Mouse (Mus musculus) intestine, embryonic 15.5 days (tissue): ENCODE data around the gene Bcl2l1. TPM values are rescaled to one million over a fixed set of nuclear protein-coding genes. Genes with fewer than 3 reads are reported as not detected.

Experiments used
- ATAC-seq: fragments of 200-750 bp; cut with Nextera tagmentation; 2 replicates; pipeline ENCODE4 v1.8.0; 2017; ENCODE audit warnings: moderate TSS enrichment, moderate library complexity
- H3K27ac ChIP-seq: fragments of 300-500 bp; sonication (generic); 2 replicates; pipeline ENCODE4 v1.5.1; 2015; ENCODE audit warnings: mild to moderate bottlenecking, inconsistent platforms
- H3K27me3 ChIP-seq: fragments of 300-500 bp; sonication (generic); replicated peaks from 2 replicates; pipeline ENCODE4 v1.6.1; 2015; ENCODE audit warnings: inconsistent platforms
- H3K36me3 ChIP-seq: fragments of 300-500 bp; sonication (generic); 2 replicates; pipeline ENCODE4 v1.6.1; 2015; ENCODE audit warnings: inconsistent platforms
- H3K4me1 ChIP-seq: fragments of 300-500 bp; sonication (generic); replicated peaks from 2 replicates; pipeline ENCODE4 v1.6.1; 2015; ENCODE audit warnings: inconsistent platforms
- H3K4me2 ChIP-seq: fragments of 300-500 bp; sonication (generic); replicated peaks from 2 replicates; pipeline ENCODE4 v1.6.1; 2015; ENCODE audit warnings: mild to moderate bottlenecking, inconsistent platforms
- H3K4me3 ChIP-seq: fragments of 300-500 bp; sonication (generic); replicated peaks from 2 replicates; pipeline ENCODE4 v1.5.1; 2015; ENCODE audit warnings: inconsistent platforms
- H3K9ac ChIP-seq: fragments of 300-500 bp; sonication (generic); 2 replicates; pipeline ENCODE4 v1.6.1; 2015; ENCODE audit warnings: inconsistent platforms
- H3K9me3 ChIP-seq: fragments of 300-500 bp; sonication (generic); 2 replicates; pipeline ENCODE4 v1.6.1; 2016; ENCODE audit warnings: inconsistent platforms
- WGBS: fragments of 180-500 bp; shearing (Covaris S2); methylation state at CpG from one replicate; pipeline ENCODE4 v1.1.7; 2015; 5-methylcytosine and 5-hydroxymethylcytosine counted together
- polyA plus RNA-seq: library from polyadenylated mRNA; unstranded; fragments of >200 nt; fragmentation: Nextera tagmentation; extraction: Ambion mirVana; gene quantifications from 2 replicates; pipeline ENCODE4 v1.2.1, GENCODE M21; 2015

The Bcl2l1 gene
- polyA plus RNA-seq, 1 experiment from 2014 or later: 64.0 TPM

DNA sequence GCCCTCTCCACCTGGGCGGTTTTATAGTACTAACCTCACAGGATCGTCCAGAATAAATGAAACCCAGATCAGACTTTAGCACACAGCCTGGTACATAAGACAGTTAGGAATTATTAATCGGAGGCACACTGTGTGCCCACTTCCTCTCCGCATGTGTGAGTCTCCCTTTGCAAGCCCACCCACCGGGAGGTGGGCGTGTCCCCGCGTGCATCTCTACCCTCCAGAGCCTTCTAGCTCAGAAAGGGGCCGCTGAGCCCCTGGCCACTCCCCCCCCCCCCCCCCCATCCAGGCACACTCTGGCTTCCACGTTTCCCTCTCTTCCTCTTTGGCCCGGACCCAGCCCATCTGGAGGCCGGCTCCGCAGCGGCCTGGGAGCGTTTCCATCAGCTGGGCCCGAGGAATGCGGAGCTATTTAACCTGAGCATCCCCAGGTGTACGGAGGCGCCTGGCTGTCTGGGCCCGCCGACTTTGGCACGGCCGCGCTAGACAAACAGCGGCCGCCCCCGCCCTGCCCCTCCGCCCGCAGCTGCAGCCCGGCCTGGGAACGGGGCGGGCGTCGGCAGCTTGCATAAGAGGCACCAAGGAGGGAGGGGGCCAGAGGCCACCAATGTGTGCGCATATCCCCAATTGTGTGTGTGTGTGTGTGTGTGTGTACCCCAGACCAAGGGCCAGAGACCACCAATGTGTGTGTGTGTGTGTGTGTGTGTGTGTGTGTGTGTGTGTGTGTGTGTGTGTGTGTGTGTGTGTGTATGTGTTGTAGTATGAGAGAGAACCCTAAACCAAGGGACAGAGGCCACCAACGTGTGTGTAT is 92.3 kb downstream of the Bcl2l1 start:
- WGBS: 1% methylated on average over 35 of the region's 36 CpGs
- no peaks in the 10 kb centered on the region for H3K9me3 ChIP-seq
- peak; percentile 73 for ATAC-seq
- peak overlapping the region; percentile 76 for H3K4me3 ChIP-seq
- H3K27ac ChIP-seq: peak overlapping the region; percentile 93
- H3K36me3 ChIP-seq: no peaks in the 10 kb centered on the region
- peak overlapping the region; percentile 2; the same call in 1 of the 2 replicates for H3K9ac ChIP-seq
- peaks cover 40% of the 10 kb centered on the region for H3K4me1 ChIP-seq
- H3K4me2 ChIP-seq: peak overlapping the region; percentile 86
- no peaks in the 10 kb centered on the region for H3K27me3 ChIP-seq

- H3K27ac ChIP-seq: peak overlapping the region; percentile 93
- peak overlapping the region; percentile 87 for H3K9ac ChIP-seq
- 46% methylated on average over 2 of the region's 2 CpGs for WGBS
- H3K9me3 ChIP-seq: no peaks in the 10 kb centered on the region
- no peaks in the 10 kb centered on the region for H3K36me3 ChIP-seq
- peak overlapping the region; percentile 86 for H3K4me2 ChIP-seq
- no peak for ATAC-seq
- H3K4me1 ChIP-seq: peaks cover 49% of the 10 kb centered on the region
- H3K4me3 ChIP-seq: peak overlapping the region; percentile 76
- H3K27me3 ChIP-seq: no peaks in the 10 kb centered on the region
Measured at GRCm38 (mm10) chr2:152738341-152738740, 93.2 kb downstream of the Bcl2l1 start.

DNA sequence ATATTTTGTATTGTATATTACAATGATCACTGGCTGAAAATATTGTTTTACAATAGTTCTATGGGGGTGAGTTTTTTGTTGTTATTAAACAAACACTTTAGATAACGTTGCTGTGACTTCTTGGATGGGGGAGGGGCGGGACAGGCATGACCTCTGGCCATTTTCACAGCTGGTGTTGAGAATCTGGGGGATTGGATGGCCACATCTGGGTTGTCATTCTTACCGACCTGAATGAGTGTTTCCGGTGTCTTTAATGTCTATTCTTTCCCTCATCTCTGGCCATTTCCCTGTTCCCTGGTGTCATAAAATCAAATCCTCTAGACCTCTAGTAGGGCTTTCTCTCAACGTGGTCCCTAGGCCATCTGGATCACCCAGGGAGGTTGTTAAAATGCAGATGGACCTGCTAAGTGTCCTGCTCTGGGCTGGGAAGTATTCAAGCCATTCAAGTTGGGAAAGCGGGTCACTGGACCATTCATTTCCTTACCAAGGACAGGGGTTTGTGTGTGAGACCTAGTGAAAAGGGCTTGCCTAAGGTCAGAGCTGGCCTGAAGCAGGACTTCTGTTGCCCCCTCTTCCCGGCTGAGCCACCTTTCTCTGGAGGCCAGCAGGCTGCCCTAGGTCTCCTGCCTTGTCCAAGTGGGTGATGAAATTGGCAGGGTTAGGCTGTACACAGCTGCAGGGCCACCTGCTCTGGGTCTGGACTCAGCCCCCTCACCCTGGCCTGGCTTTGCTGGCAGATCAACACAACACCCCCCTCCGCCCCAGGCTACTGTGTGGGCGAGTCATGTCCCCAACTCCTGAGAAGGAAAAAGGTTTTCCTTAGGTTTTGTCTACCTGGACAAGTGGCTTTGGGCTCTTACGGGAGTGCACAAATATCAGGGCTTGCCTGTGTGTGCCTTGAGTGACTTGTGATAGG is 94.0 kb downstream of the Bcl2l1 start:
- 20% methylated on average over 10 of the region's 10 CpGs for WGBS
- peak overlapping the region; percentile 86 for H3K4me2 ChIP-seq
- peaks cover 53% of the 10 kb centered on the region for H3K4me1 ChIP-seq
- H3K9ac ChIP-seq: peak overlapping the region; percentile 87
- no peak for ATAC-seq
- no peaks in the 10 kb centered on the region for H3K36me3 ChIP-seq
- H3K27ac ChIP-seq: peak overlapping the region; percentile 93
- H3K9me3 ChIP-seq: no peaks in the 10 kb centered on the region
- peak overlapping the region; percentile 76 for H3K4me3 ChIP-seq
- H3K27me3 ChIP-seq: no peaks in the 10 kb centered on the region

- no peak for ATAC-seq
Measured at GRCm38 (mm10) chr2:152736748-152737147, 94.8 kb downstream of the Bcl2l1 start.

GRCm38 (mm10) chr2:152736090-152736601 is 95.4 kb downstream of the Bcl2l1 start, which contains the start of gene Id1:
Gene Id1, plus strand, starts transcription at chr2:152736251.
- Histone ChIP-seq H3K27ac (peak within 1 kb of the TSS; percentile 95), H3K9ac (peak within 1 kb of the TSS; percentile 87), H3K4me2 (peak within 1 kb of the TSS; percentile 86), H3K36me3 (no peaks in the 10 kb centered on the region), H3K4me3 (peak within 1 kb of the TSS; percentile 76), H3K9me3 (no peaks in the 10 kb centered on the region), H3K27me3 (no peaks in the 10 kb centered on the region), H3K4me1 (peaks cover 44% of the 10 kb centered on the region)
- peak; percentile 60 for ATAC-seq
- WGBS: under 1% methylated on average over 28 of the region's 28 CpGs

More at GRCm38 (mm10) chr2:152736748-152737147, 94.8 kb downstream of the Bcl2l1 start:
- Histone ChIP-seq H3K36me3 (no peaks in the 10 kb centered on the region), H3K4me2 (peak overlapping the region; percentile 86), H3K9ac (peak overlapping the region; percentile 87), H3K4me1 (peaks cover 50% of the 10 kb centered on the region), H3K9me3 (no peaks in the 10 kb centered on the region), H3K4me3 (peak overlapping the region; percentile 76), H3K27ac (peak overlapping the region; percentile 95), H3K27me3 (no peaks in the 10 kb centered on the region)
- under 1% methylated on average over 22 of the region's 22 CpGs for WGBS

GRCm38 (mm10) chr2:152734984-152735383 is 96.5 kb downstream of the Bcl2l1 start:
- Histone ChIP-seq H3K4me1 (peaks cover 41% of the 10 kb centered on the region), H3K36me3 (no peaks in the 10 kb centered on the region), H3K27ac (peak overlapping the region; percentile 95), H3K4me2 (peak overlapping the region; percentile 86), H3K9ac (peak overlapping the region; percentile 40; the same call in 1 of the 2 replicates), H3K9me3 (no peaks in the 10 kb centered on the region), H3K27me3 (no peaks in the 10 kb centered on the region), H3K4me3 (peak overlapping the region; percentile 76)
- under 1% methylated on average over 28 of the region's 28 CpGs for WGBS
- ATAC-seq: peak; percentile 80

DNA sequence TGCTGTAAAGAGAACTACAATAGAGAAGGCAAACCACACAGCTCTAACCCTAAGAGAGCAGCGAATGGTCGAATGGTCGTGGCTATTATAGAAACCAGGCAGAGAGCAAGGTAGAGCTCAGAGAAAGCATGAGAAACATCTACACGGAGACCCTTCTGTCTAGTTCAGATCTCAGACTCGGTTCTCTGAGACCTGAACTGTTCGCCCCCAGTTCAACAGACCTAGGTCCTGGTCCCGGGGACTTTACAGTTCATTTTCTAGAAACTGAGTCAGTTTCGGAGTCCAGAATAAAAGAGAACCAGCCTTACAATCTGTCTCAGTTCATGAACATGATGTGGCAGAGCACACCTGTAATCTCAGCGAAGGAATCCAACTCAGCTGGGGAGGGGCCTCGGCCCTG is 97.0 kb downstream of the Bcl2l1 start:
- Histone ChIP-seq H3K4me1 (peaks cover 46% of the 10 kb centered on the region), H3K4me2 (peak overlapping the region; percentile 86), H3K9ac (no peak overlapping the region), H3K9me3 (no peaks in the 10 kb centered on the region), H3K4me3 (peak overlapping the region; percentile 76), H3K27ac (peak overlapping the region; percentile 95), H3K36me3 (no peaks in the 10 kb centered on the region), H3K27me3 (no peaks in the 10 kb centered on the region)
- no peak for ATAC-seq
- WGBS: 9% methylated on average over 10 of the region's 10 CpGs

GRCm38 (mm10) chr2:152733201-152733600 is 98.3 kb downstream of the Bcl2l1 start:
- Histone ChIP-seq H3K4me3 (no peak overlapping the region), H3K4me2 (no peak overlapping the region), H3K27me3 (no peaks in the 10 kb centered on the region), H3K9me3 (no peaks in the 10 kb centered on the region), H3K9ac (no peak overlapping the region), H3K36me3 (no peaks in the 10 kb centered on the region), H3K4me1 (peaks cover 51% of the 10 kb centered on the region), H3K27ac (peak overlapping the region; percentile 28; the same call in 1 of the 2 replicates)
- no peak for ATAC-seq
- 75% methylated on average over 2 of the region's 2 CpGs for WGBS

Other genes starting within 250 kb of the Bcl2l1 start
- gene Defb45, start 232.3 kb downstream of the Bcl2l1 start, polyA plus RNA-seq: not detected in 2 replicates
- gene Defb36, start 227.4 kb downstream of the Bcl2l1 start, polyA plus RNA-seq: not detected in 2 replicates
- 0.67 and 2.3 TPM in 2 replicates for gene Defb25, start 208.7 kb downstream of the Bcl2l1 start, polyA plus RNA-seq
- 10.0 and 10.3 TPM in 2 replicates for gene Rem1, start 204.8 kb downstream of the Bcl2l1 start, polyA plus RNA-seq
- gene H13, start 162.3 kb downstream of the Bcl2l1 start, polyA plus RNA-seq: 115 and 120 TPM in 2 replicates
- gene Mcts2, start 144.7 kb downstream of the Bcl2l1 start, polyA plus RNA-seq: 26.3 and 26.8 TPM in 2 replicates
- gene Id1, start 95.5 kb downstream of the Bcl2l1 start, polyA plus RNA-seq: 102 and 116 TPM in 2 replicates
- 12.2 and 14.2 TPM in 2 replicates for gene Cox4i2, start 77.6 kb downstream of the Bcl2l1 start, polyA plus RNA-seq
- gene Tpx2, start 16.2 kb upstream of the Bcl2l1 start, polyA plus RNA-seq: 60.1 and 67.6 TPM in 2 replicates
- gene Mylk2, start 79.6 kb upstream of the Bcl2l1 start, polyA plus RNA-seq: 0.06 TPM in 1 of 2 replicates, not detected in the other
- 3.1 and 3.9 TPM in 2 replicates for gene Foxs1, start 101.5 kb upstream of the Bcl2l1 start, polyA plus RNA-seq
- 0.14 and 0.36 TPM in 2 replicates for gene Dusp15, start 120.0 kb upstream of the Bcl2l1 start, polyA plus RNA-seq
- gene Ttll9, start 130.8 kb upstream of the Bcl2l1 start, polyA plus RNA-seq: 0.18 TPM in 1 of 2 replicates, not detected in the other
- gene Pdrg1, start 183.7 kb upstream of the Bcl2l1 start, polyA plus RNA-seq: 90.2 and 96.2 TPM in 2 replicates
- gene Xkr7, start 200.1 kb upstream of the Bcl2l1 start, polyA plus RNA-seq: 0.10 TPM in 2 replicates
- 1.5 and 2.0 TPM in 2 replicates for gene Ccm2l, start 234.2 kb upstream of the Bcl2l1 start, polyA plus RNA-seq